Mouse (Mus musculus): ENCODE data around the gene Mul1.
A peak's percentile ranks its signal among the peaks of the same experiment; 100 is the strongest.

The Mul1 gene

GRCm38 (mm10) chr4:138444941-138445340 is 10.5 kb downstream of the Mul1 start:
- no peak for DNase-seq

GRCm38 (mm10) chr4:138446981-138447380 is 12.5 kb downstream of the Mul1 start:
- DNase-seq, result no peak

GRCm38 (mm10) chr4:138447387-138447786 is 12.9 kb downstream of the Mul1 start:
- peak; percentile 91 for DNase-seq

GRCm38 (mm10) chr4:138447827-138448602 is 13.5 kb downstream of the Mul1 start:
- DNase-seq, result no peak

GRCm38 (mm10) chr4:138448872-138449615 is 14.6 kb downstream of the Mul1 start:
- no peak for DNase-seq

GRCm38 (mm10) chr4:138449636-138450314 is 15.3 kb downstream of the Mul1 start:
- no peak for DNase-seq

- peak; percentile 57 for DNase-seq
Observed at GRCm38 (mm10) chr4:138452306-138453096, 18.0 kb downstream of the Mul1 start.

- DNase-seq, result peak; percentile 84
Observed at GRCm38 (mm10) chr4:138453097-138453752, 18.8 kb downstream of the Mul1 start.

GRCm38 (mm10) chr4:138453753-138454570 is 19.5 kb downstream of the Mul1 start, which contains the start of gene Camk2n1:
Gene Camk2n1, plus strand, starts transcription at chr4:138454314.
- peak; percentile 92 for DNase-seq

- DNase-seq, result peak; percentile 80
Observed at GRCm38 (mm10) chr4:138454571-138455140, 20.2 kb downstream of the Mul1 start.

- peak; percentile 82 for DNase-seq
Observed at GRCm38 (mm10) chr4:138455141-138455955, 20.9 kb downstream of the Mul1 start.

- peak; percentile 49 for DNase-seq
Observed at GRCm38 (mm10) chr4:138455956-138456341, 21.5 kb downstream of the Mul1 start.

- DNase-seq, result no peak
Observed at GRCm38 (mm10) chr4:138456536-138456935, 22.1 kb downstream of the Mul1 start.

- DNase-seq, result no peak
Observed at GRCm38 (mm10) chr4:138457091-138457490, 22.6 kb downstream of the Mul1 start.

- peak; percentile 27 for DNase-seq
Observed at GRCm38 (mm10) chr4:138458171-138458570, 23.7 kb downstream of the Mul1 start.

GRCm38 (mm10) chr4:138458735-138459440 is 24.4 kb downstream of the Mul1 start:
- DNase-seq, result peak; percentile 46

- no peak for DNase-seq
Observed at GRCm38 (mm10) chr4:138459775-138460174, 25.3 kb downstream of the Mul1 start.

GRCm38 (mm10) chr4:138460910-138461309 is 26.4 kb downstream of the Mul1 start:
- DNase-seq, result no peak

- DNase-seq, result no peak
Observed at GRCm38 (mm10) chr4:138461471-138461870, 27.0 kb downstream of the Mul1 start.

Data from cerebellum, adult 9-11 months (tissue).